Mouse (Mus musculus): ENCODE data around the gene Cd72. TPM values are rescaled to one million over a fixed set of nuclear protein-coding genes. Genes with fewer than 3 reads are reported as not detected.

Gene Cd72
- 8.4 and 12.7 TPM in 2 replicates for polyA plus RNA-seq (2015; fragmentation: Nextera tagmentation; extraction: Ambion mirVana)

DNA sequence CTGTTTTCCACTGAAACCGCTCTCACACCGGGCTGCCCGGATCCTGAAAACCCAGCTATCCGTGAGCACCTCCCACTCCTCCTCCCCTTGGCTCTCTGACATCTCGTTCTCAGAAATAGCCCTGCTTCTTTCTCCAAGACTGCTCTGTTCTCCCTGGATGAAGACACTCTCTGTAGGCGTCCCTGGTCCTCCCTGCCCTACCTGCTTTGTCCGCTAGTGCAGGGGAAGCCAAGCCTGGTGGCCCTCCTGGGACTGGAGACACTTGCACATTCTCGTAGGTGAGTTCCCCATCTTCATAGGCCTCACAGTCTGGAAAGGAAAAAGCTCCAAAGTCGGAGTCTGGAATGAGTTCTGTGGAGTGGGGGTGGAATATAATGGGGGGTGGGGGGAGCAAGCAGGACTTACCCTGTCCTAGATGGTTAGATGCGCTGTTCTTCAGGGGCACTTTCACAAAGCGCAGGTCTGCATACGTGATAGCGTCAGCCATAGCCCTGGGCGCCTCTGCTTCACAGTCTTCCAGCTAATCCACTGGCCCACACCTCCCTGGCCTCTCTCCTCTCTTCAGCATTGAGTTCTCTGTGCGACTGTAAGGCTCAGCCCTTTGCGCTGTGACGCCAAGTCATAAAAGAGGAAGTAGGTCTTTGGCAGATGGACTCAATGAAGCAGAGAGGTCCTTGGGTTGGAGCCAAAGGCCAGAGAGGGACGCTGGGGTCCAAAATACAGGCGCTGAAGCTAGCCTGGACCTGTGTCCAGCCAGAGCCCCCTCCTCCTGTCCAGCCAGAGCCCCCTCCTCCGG is at the start of gene Cd72:
Cd72 (minus strand) TSS at position 588 of the 796 bp plus-strand sequence.

DNA sequence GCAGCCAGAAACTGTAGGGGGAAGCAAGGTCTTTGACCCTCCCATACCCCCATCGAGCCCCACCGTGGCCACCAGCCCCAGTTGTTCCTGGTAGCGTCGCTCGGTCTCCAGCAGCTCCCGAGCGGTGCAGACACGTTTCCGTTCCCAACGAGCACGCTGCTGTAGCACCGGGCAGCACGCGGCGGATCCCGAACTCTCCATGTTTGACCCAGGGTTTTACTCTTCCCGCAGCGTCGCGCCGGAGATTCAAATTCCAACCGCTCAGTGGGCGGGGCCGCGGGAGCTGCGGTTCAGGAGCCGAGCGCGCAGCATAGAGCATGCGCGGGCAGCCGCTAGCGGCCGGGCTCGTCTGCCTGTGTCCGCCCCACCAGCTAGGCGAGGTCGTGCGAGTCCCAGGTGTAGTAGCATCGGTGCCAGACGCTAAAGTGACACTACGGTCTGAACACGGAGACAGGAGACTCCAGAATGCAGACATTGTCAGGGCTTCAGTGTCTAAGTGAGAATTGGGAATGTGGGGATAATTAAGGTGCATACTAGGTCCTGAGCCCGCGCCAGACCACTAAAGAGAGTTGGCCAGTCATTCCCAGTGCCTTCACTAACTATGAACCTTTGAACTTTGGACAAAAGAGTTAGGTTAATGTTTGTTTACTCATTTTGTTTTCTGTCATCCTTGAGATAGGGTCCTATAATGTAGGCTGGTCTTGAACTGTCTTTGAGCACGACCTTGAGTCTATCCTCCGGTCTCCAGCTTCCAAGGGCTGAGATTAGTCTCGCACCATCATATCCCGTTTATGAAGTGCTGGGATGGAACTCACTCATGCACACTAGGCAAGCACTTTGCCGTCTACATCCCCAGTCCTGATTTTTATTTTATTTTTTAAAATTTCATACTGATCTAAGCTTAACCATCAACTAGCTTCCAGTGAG is 45.2 kb upstream of the Cd72 start, which contains the start of gene Arhgef39:
Arhgef39 (minus strand) TSS at position 289 of the 927 bp plus-strand sequence.

DNA sequence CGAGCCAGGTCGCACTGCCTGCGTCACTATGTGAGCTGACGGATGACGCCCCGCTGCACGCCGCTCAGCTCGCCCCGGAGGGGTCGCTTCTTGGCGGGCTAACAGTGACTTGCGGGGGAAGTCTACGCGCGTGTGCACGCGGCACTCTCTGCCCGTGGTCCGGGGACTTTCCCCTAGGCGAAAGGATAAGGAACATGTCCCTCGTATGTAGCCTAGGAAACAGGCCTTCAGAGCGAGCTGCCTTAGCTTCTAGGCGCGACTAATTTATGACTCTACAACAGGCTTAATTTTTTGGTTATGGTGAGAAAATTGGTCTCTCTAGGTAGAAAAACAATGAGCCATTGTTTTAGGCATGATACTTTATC is 38.4 kb upstream of the Cd72 start, which contains the start of gene Ccdc107:
Ccdc107 (plus strand) TSS at position 80 of the 365 bp plus-strand sequence.

DNA sequence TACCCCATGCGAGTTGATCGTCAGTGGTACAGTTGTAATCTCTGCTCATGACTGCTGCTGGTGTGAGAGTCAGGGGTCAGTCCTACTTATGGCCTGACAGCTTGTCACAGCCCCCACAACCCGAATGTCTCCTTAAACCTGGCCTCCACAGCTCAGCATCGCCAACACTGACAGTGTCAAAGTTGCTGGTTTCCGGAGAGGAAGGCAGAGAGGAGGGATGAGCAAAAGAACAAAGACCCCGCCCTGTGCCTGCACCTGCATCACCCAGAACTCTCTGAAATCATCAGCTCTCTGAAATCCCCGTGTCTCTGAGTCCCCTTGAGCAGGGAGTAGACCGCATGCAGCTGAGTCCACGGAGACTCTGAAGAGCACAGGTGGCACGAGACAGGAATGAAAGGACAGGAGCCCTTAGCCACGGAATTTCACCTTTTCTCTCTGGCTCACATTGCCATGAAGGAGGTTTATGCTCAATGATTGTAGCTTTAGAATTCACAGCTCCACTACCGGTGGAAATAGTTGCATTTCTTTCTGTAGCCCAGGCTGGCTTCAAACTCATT is 29.2 kb upstream of the Cd72 start, which contains the start of gene Sit1:
Sit1 (minus strand) TSS at position 200 of the 557 bp plus-strand sequence.

DNA sequence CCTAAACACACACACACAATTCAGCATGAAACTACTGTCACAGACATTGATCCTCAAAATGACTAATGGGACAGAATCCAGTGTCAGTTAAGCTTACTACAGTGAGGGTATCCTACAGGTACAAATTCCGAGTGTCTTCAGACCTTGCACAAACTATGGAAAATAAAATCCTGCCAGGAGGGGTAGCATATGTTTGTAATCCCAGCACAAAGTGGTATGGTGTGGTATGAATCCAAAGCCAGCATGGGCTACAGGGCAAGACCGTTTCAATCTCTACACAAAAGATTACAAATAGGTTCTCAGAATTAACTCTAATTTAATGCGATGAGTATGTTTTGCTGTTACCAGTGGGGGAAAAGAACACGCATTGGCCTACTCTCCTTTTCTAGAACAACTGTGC is 12.8 kb downstream of the Cd72 start, which contains the start of gene Tesk1:
Tesk1 (plus strand) TSS at position 301 of the 400 bp plus-strand sequence.

DNA sequence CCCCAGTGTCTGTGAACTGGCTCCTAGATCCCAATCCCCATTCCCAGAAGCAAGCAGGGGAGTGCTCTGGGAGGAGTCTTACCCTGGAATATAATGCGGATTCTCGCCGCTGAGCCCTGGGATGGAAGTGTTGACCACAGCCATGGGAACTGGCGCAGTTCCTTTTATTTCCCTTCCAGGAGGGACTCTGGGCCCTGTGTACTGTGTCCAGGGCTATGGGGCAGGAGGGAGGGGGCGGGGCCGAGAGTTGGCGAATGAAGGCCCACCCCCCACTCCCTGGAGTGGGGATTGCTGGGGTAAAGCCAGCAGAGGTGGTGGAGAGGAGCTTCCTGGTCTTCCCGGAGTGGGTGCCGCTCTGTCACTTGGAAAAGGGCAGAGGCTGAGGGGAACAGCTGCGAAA is 25.5 kb downstream of the Cd72 start, which contains the start of gene Fam166b:
Fam166b (minus strand) TSS at position 189 of the 400 bp plus-strand sequence.

Other genes starting within 250 kb of the Cd72 start
- 0.82 and 1.6 TPM in 2 replicates for gene Atp8b5, start 187.5 kb downstream of the Cd72 start, polyA plus RNA-seq (2015; fragmentation: Nextera tagmentation; extraction: Ambion mirVana)
- 3.6 and 3.9 TPM in 2 replicates for gene Rusc2, start 72.6 kb downstream of the Cd72 start, polyA plus RNA-seq (2015; fragmentation: Nextera tagmentation; extraction: Ambion mirVana)
- not detected in 2 replicates for gene Fam166b, start 25.5 kb downstream of the Cd72 start, polyA plus RNA-seq (2015; fragmentation: Nextera tagmentation; extraction: Ambion mirVana)
- gene Tesk1, start 12.7 kb downstream of the Cd72 start, polyA plus RNA-seq (2015; fragmentation: Nextera tagmentation; extraction: Ambion mirVana), result 1.3 and 2.5 TPM in 2 replicates
- 0.59 and 1.4 TPM in 2 replicates for gene Sit1, start 29.1 kb upstream of the Cd72 start, polyA plus RNA-seq (2015; fragmentation: Nextera tagmentation; extraction: Ambion mirVana)
- 42.9 and 45.9 TPM in 2 replicates for gene Ccdc107, start 38.3 kb upstream of the Cd72 start, polyA plus RNA-seq (2015; fragmentation: Nextera tagmentation; extraction: Ambion mirVana)
- 38.1 and 40.1 TPM in 2 replicates for gene Arhgef39, start 45.1 kb upstream of the Cd72 start, polyA plus RNA-seq (2015; fragmentation: Nextera tagmentation; extraction: Ambion mirVana)
- 3.2 and 3.7 TPM in 2 replicates for gene Car9, start 52.3 kb upstream of the Cd72 start, polyA plus RNA-seq (2015; fragmentation: Nextera tagmentation; extraction: Ambion mirVana)
- gene Tpm2, start 69.1 kb upstream of the Cd72 start, polyA plus RNA-seq (2015; fragmentation: Nextera tagmentation; extraction: Ambion mirVana), result 63.0 and 70.1 TPM in 2 replicates
- 23.7 and 33.8 TPM in 2 replicates for gene Creb3, start 107.7 kb upstream of the Cd72 start, polyA plus RNA-seq (2015; fragmentation: Nextera tagmentation; extraction: Ambion mirVana)
- 62.7 and 73.4 TPM in 2 replicates for gene Tln1, start 108.1 kb upstream of the Cd72 start, polyA plus RNA-seq (2015; fragmentation: Nextera tagmentation; extraction: Ambion mirVana)
- gene Rgp1, start 124.1 kb upstream of the Cd72 start, polyA plus RNA-seq (2015; fragmentation: Nextera tagmentation; extraction: Ambion mirVana), result 16.0 and 17.6 TPM in 2 replicates
- 16.9 and 18.2 TPM in 2 replicates for gene Gba2, start 124.2 kb upstream of the Cd72 start, polyA plus RNA-seq (2015; fragmentation: Nextera tagmentation; extraction: Ambion mirVana)
- gene Msmp, start 129.9 kb upstream of the Cd72 start, polyA plus RNA-seq (2015; fragmentation: Nextera tagmentation; extraction: Ambion mirVana), result 0.54 and 0.72 TPM in 2 replicates
- gene Npr2, start 177.3 kb upstream of the Cd72 start, polyA plus RNA-seq (2015; fragmentation: Nextera tagmentation; extraction: Ambion mirVana), result 3.3 and 4.7 TPM in 2 replicates
- 0.20 and 0.70 TPM in 2 replicates for gene Spag8, start 199.0 kb upstream of the Cd72 start, polyA plus RNA-seq (2015; fragmentation: Nextera tagmentation; extraction: Ambion mirVana)
- 73.1 and 79.8 TPM in 2 replicates for gene Hint2, start 201.8 kb upstream of the Cd72 start, polyA plus RNA-seq (2015; fragmentation: Nextera tagmentation; extraction: Ambion mirVana)
- 1.1 and 1.5 TPM in 2 replicates for gene Tmem8b, start 214.3 kb upstream of the Cd72 start, polyA plus RNA-seq (2015; fragmentation: Nextera tagmentation; extraction: Ambion mirVana)
- 1.5 and 2.0 TPM in 2 replicates for gene Fam221b, start 214.5 kb upstream of the Cd72 start, polyA plus RNA-seq (2015; fragmentation: Nextera tagmentation; extraction: Ambion mirVana)
- not detected in 2 replicates for gene Olfr70, start 246.2 kb upstream of the Cd72 start, polyA plus RNA-seq (2015; fragmentation: Nextera tagmentation; extraction: Ambion mirVana)